Mouse (Mus musculus): ENCODE results near the gene Ttc17. TPM values are rescaled to one million over a fixed set of nuclear protein-coding genes. Genes with fewer than 3 reads are reported as not detected.

The Ttc17 gene
- total RNA-seq, 2 experiments from 2014 or later: 32.9 to 33.8 TPM

DNA sequence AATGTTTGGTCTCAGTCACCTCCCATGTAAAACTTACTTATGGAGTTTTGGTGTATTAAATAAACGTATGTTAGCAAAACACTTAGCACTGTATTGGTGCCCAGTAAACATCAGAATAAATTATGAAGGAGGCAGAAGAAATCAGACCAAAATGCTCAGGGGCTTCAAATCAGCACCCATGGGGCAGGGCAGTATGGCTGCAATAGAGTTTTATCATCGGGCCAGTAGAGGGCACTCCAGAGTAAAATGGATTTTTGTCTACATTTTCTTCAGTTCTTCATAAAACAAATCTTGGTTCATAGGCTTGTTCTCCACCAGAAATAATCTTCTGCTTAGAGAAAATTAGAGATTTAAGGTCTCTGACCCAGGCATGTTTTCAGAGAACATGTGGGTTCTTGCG lies 152.4 kb downstream of the Ttc17 start:
- no peak for DNase-seq (ENCODE audit: low spot score in 2 of 2)

Small RNAs within 50 kb of the gene (microRNA-seq; reads per million reads assigned to microRNA genes)
- gene Mir670: 7.6 reads per million, percentile 20 among the genes with 10 or more reads in this experiment

Other genes with a start within 250 kb of the Ttc17 start
- gene Hsd17b12, start 248.7 kb downstream of the Ttc17 start, total RNA-seq (2021): 10 to 100 TPM; 87.0 to 95.3 TPM
- 10 to 100 TPM; 86.4 to 88.9 TPM for gene Api5, start 31.4 kb upstream of the Ttc17 start, total RNA-seq (2021)

Measured in adrenal gland, postnatal 4 days (tissue).